Mouse (Mus musculus) hindbrain, embryonic 11.5 days (tissue): ENCODE measurements around the gene Ldha. TPM values are rescaled to one million over a fixed set of nuclear protein-coding genes. Genes with fewer than 3 reads are reported as not detected.
"Not testable (repeated sequence)": the region's sequence is repeated elsewhere in the genome, so short reads cannot be mapped to it uniquely, and the experiment has no call there.

ENCODE experiments used
- ATAC-seq: fragments of 200-750 bp; cut with Nextera tagmentation; 2 replicates; pipeline ENCODE4 v1.8.0; 2017; ENCODE audit warnings: mild to moderate bottlenecking, moderate TSS enrichment, moderate library complexity; ENCODE audit not compliant: low FRiP score
- DNase-seq: peaks from one replicate; pipeline ENCODE4 v3.0.0-alpha.2; 2015; ENCODE audit warnings: low spot score
- H3K27ac ChIP-seq: fragments of 300-500 bp; sonication (generic); 2 replicates; pipeline ENCODE4 v1.5.1; 2014; ENCODE audit warnings: mild to moderate bottlenecking, low read depth, low read length
- H3K27me3 ChIP-seq: fragments of 300-500 bp; sonication (generic); 2 replicates; pipeline ENCODE4 v1.6.1; 2014; ENCODE audit warnings: mild to moderate bottlenecking, low read length, moderate library complexity, mixed read lengths; ENCODE audit not compliant: control insufficient read depth, insufficient read depth
- H3K36me3 ChIP-seq: fragments of 300-500 bp; sonication (generic); 2 replicates; pipeline ENCODE4 v1.6.1; 2014; ENCODE audit warnings: mild to moderate bottlenecking, low read length, moderate library complexity, mixed read lengths; ENCODE audit not compliant: control insufficient read depth, insufficient read depth
- H3K4me1 ChIP-seq: fragments of 300-500 bp; sonication (generic); replicated peaks from 2 replicates; pipeline ENCODE4 v1.6.1; 2014; ENCODE audit warnings: low read length, mixed read lengths; ENCODE audit not compliant: control insufficient read depth, insufficient read depth
- H3K4me2 ChIP-seq: fragments of 300-500 bp; sonication (generic); replicated peaks from 2 replicates; pipeline ENCODE4 v1.6.1; 2014; ENCODE audit warnings: mild to moderate bottlenecking, low read depth, low read length
- H3K4me3 ChIP-seq: fragments of 300-500 bp; sonication (generic); 2 replicates; pipeline ENCODE4 v1.5.1; 2014; ENCODE audit warnings: low read depth, low read length
- H3K9ac ChIP-seq: fragments of 300-500 bp; sonication (generic); 2 replicates; pipeline ENCODE4 v1.6.1; 2014; ENCODE audit warnings: low read depth, low read length
- H3K9me3 ChIP-seq: fragments of 300-500 bp; sonication (generic); 2 replicates; pipeline ENCODE4 v1.6.1; 2016; ENCODE audit warnings: low read length; ENCODE audit not compliant: control insufficient read depth
- WGBS: fragments of 180-500 bp; shearing (Covaris S2); extraction: QIAGEN DNeasy Blood & Tissue Kit; methylation state at CpG from one replicate; pipeline ENCODE4 v1.1.7; 2014; 5-methylcytosine and 5-hydroxymethylcytosine counted together
- polyA plus RNA-seq: library from polyadenylated mRNA; unstranded; fragments of >200 nt; fragmentation: Nextera tagmentation; extraction: Ambion mirVana; gene quantifications from 2 replicates; pipeline ENCODE4 v1.2.1, GENCODE M21; 2014

Ldha gene
- polyA plus RNA-seq, 1 experiment from 2014 or later: 1,356 TPM

GRCm38 (mm10) chr7:46827046-46827802 lies 14.1 kb upstream of the Ldha start:
- Histone ChIP-seq H3K27ac (no peak overlapping the region), H3K27me3 (no peaks in the 10 kb centered on the region), H3K9me3 (no peaks in the 10 kb centered on the region), H3K4me1 (no peaks in the 10 kb centered on the region), H3K4me2 (no peak overlapping the region), H3K9ac (no peak overlapping the region), H3K36me3 (0 out of 2 replicates have a peak, but pooled peaks cover 2% of the 10 kb centered on the region), H3K4me3 (no peak overlapping the region)
- DNase-seq (no peak), ATAC-seq (no peak)
- 85% methylated on average over 20 of the region's 20 CpGs for WGBS

GRCm38 (mm10) chr7:46827803-46828184 lies 13.5 kb upstream of the Ldha start:
- 90% methylated on average over 2 of the region's 2 CpGs for WGBS
- Histone ChIP-seq H3K4me3 (no peak overlapping the region), H3K27ac (no peak overlapping the region), H3K9me3 (no peaks in the 10 kb centered on the region), H3K27me3 (no peaks in the 10 kb centered on the region), H3K4me2 (no peak overlapping the region), H3K4me1 (no peaks in the 10 kb centered on the region), H3K9ac (no peak overlapping the region), H3K36me3 (no peaks in the 10 kb centered on the region)
- ATAC-seq: no peak
- DNase-seq: no peak

- no peak overlapping the region for H3K4me3 ChIP-seq
- H3K36me3 ChIP-seq: no peaks in the 10 kb centered on the region
- H3K9ac ChIP-seq: no peak overlapping the region
- 89% methylated on average over 12 of the region's 12 CpGs for WGBS
- ATAC-seq (no peak), DNase-seq (no peak)
- H3K9me3 ChIP-seq: no peaks in the 10 kb centered on the region
- H3K4me2 ChIP-seq: no peak overlapping the region
- no peaks in the 10 kb centered on the region for H3K4me1 ChIP-seq
- no peak overlapping the region for H3K27ac ChIP-seq
- H3K27me3 ChIP-seq: no peaks in the 10 kb centered on the region
These were observed 11.4 kb upstream of the Ldha start for GRCm38 (mm10) chr7:46829911-46830310.

DNA sequence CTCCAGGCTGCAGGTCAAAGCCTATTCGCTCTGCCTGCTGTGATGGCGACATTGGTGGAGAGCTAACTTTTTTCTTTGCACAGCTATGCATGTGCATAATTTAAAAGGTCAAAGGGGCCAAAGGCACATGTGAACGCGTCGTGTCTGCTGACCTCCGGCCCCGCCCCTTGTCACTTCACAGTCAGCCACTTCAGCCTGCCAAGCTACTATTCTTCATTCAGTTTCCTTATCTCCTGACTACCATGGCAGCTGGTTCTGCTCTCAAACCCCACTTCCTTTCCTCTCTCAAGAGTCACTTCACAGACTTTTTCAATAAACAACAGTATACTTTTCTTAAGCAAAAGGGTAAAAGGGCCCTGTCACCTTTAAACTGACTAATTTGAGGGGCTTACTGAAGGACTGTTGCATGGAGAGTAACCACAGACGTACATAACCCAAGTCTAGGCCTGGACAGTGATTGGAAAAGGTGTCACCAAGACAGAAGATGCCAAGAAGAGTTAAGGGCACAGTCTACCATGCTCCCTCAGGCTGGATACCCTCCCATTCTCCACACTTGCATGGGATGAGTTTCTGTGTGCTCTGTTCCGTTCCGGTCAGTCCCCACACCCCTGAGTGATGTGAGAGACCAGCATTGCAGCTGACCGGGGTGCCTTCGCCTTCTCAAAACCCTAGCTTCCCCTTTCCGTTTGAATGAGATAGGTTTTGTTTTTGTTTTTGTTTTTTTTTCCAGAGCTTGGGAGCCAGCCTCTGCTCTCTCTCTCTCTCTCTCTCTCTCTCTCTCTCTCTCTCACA lies 10.3 kb upstream of the Ldha start:
- ATAC-seq (no peak), DNase-seq (no peak)
- Histone ChIP-seq H3K4me3 (no peak overlapping the region), H3K27ac (no peak overlapping the region), H3K4me2 (no peak overlapping the region), H3K27me3 (no peaks in the 10 kb centered on the region), H3K4me1 (no peaks in the 10 kb centered on the region), H3K36me3 (no peaks in the 10 kb centered on the region), H3K9ac (no peak overlapping the region), H3K9me3 (no peaks in the 10 kb centered on the region)
- WGBS: 60% methylated on average over 13 of the region's 13 CpGs

DNA sequence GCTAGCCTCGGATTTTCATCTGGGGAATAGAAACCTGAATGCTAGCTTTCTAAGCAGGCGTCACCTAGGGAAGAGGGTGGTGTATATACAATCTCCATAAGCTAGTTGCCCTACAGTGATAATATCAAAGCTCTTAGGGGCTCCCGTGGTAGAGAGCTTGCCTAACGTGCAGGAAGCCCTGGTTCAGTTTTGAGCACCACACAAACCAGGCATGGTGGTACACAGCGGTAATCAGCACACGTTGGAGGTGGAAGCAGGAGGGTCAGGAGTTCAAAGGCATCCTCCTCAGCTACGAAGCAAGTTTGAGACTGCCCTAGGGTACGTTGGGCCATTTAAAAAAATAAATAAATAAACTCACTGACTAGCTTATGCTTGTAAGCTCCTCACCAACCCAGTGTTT lies 9.6 kb upstream of the Ldha start:
- Histone ChIP-seq H3K4me1 (no peaks in the 10 kb centered on the region), H3K27ac (no peak overlapping the region), H3K4me3 (no peak overlapping the region), H3K9ac (no peak overlapping the region), H3K27me3 (no peaks in the 10 kb centered on the region), H3K4me2 (no peak overlapping the region), H3K9me3 (no peaks in the 10 kb centered on the region), H3K36me3 (no peaks in the 10 kb centered on the region)
- DNase-seq (no peak), ATAC-seq (no peak)
- 80% methylated on average over 8 of the region's 8 CpGs for WGBS

- ATAC-seq: not testable (repeated sequence)
- WGBS: 92% methylated on average over 11 of the region's 11 CpGs
These were observed 9.0 kb upstream of the Ldha start for GRCm38 (mm10) chr7:46832112-46832810.

DNA sequence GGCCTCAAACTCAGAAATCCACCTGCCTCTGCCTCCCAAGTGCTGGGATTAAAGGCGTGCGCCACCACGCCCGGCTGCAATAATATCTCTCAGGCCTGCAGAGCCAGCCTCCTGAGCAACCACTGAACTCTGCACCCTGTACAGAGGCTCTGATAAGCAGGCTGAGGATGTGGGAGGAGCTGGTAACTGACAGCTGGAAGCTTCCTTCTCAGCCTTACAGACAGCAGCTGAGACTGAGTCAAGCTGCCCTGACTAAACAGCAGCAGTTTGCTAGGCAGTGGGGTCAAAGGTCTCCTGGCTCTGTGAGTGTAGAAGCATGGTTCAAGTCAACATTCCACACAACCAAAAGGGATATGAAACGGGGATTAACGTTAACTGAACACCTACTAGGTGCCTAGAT lies 8.0 kb upstream of the Ldha start:
- peak; percentile 32; the same call in 1 of the 2 replicates for ATAC-seq
- H3K36me3 ChIP-seq: no peaks in the 10 kb centered on the region
- WGBS: 66% methylated on average over 6 of the region's 6 CpGs
- no peaks in the 10 kb centered on the region for H3K9me3 ChIP-seq
- no peaks in the 10 kb centered on the region for H3K27me3 ChIP-seq
- H3K4me2 ChIP-seq: no peak overlapping the region
- no peak overlapping the region for H3K27ac ChIP-seq
- no peaks in the 10 kb centered on the region for H3K4me1 ChIP-seq
- no peak overlapping the region for H3K9ac ChIP-seq
- DNase-seq: no peak
- no peak overlapping the region for H3K4me3 ChIP-seq

More at GRCm38 (mm10) chr7:46832112-46832810, 9.0 kb upstream of the Ldha start:
- not testable (repeated sequence) for H3K4me1 ChIP-seq, H3K27me3 ChIP-seq, DNase-seq, H3K27ac ChIP-seq, H3K9ac ChIP-seq, H3K36me3 ChIP-seq, H3K4me2 ChIP-seq, H3K9me3 ChIP-seq, H3K4me3 ChIP-seq

- Histone ChIP-seq H3K4me1 (no peaks in the 10 kb centered on the region), H3K4me2 (no peak overlapping the region), H3K27ac (no peak overlapping the region), H3K36me3 (no peaks in the 10 kb centered on the region), H3K9ac (no peak overlapping the region), H3K9me3 (no peaks in the 10 kb centered on the region), H3K27me3 (no peaks in the 10 kb centered on the region), H3K4me3 (no peak overlapping the region)
- ATAC-seq (no peak), DNase-seq (no peak)
- WGBS: 88% methylated on average over 7 of the region's 7 CpGs
These were observed 7.5 kb upstream of the Ldha start for GRCm38 (mm10) chr7:46833670-46834255.
